Mouse (Mus musculus): ENCODE measurements at regions not wholly inside any gene's neighbourhood (a gene's known extent, or its start where the extent isn't known, plus 50 kb on each side); places are given as distances from the start of the nearest gene placed in this dataset.

GRCm38 (mm10) chr6:103306420-103307249 is 203.8 kb upstream of the Chl1 start:
- no peak for TF ChIP-seq POLR2A (IDR thresholded peaks at IDR 0.05; ENCODE audit: insufficient read depth, low read depth, low read length)
- peak; percentile 76 for TF ChIP-seq CTCF (IDR thresholded peaks at IDR 0.05)

All from heart, adult 2 months (tissue).